ENCODE assay signal across 8 mouse cellular contexts in genomic region chr11:116843261-116844233, GRCm38 (mm10). TPM values are rescaled to one million over a fixed set of nuclear protein-coding genes. Genes with fewer than 3 reads are reported as not detected.
DNase-seq lines count a peak whose midpoint lies in the region; ATAC-seq lines count a peak whose summit lies in the region.

TSS of gene Mettl23 (plus strand) at chr11:116843278.
TSS of gene Jmjd6 (minus strand) at chr11:116843449.

- peak within 1 kb of the TSS; percentile 95 for H3K4me3 ChIP-seq in intestine, embryonic 14.5 days (ENCODE audit: low read depth, low read length)

- no peaks in the 10 kb centered on the region for H3K27me3 ChIP-seq in intestine, embryonic 14.5 days (replicated peaks; ENCODE audit: control insufficient read depth, insufficient read depth, low read length)

- intact Hi-C loops in left cerebral cortex, postnatal 14 days (cut with DNase I), result no loop called here

- peak within 1 kb of the TSS; percentile 95 for H3K27ac ChIP-seq in intestine, embryonic 14.5 days (ENCODE audit: low read depth)

- peaks cover 19% of the 10 kb centered on the region for H3K4me1 ChIP-seq in intestine, embryonic 14.5 days (replicated peaks; ENCODE audit: control insufficient read depth, insufficient read depth, low read length)

- peak within 1 kb of the TSS; percentile 91 for H3K4me2 ChIP-seq in intestine, embryonic 14.5 days (ENCODE audit: low read length)

- peaks cover 41% of the 10 kb centered on the region for H3K36me3 ChIP-seq in intestine, embryonic 14.5 days (ENCODE audit: control insufficient read depth, insufficient read depth, low read length)

- H3K9ac ChIP-seq in intestine, embryonic 14.5 days (ENCODE audit: low read length), result peak within 1 kb of the TSS; percentile 81

- peak; percentile 91 for ATAC-seq in intestine, embryonic 14.5 days (replicated peaks; ENCODE audit: low FRiP score, low TSS enrichment, low read depth)

- WGBS in intestine, embryonic 14.5 days, result under 1% methylated on average over 72 of the region's 72 CpGs

- H3K9me3 ChIP-seq in intestine, embryonic 14.5 days (ENCODE audit: control insufficient read depth, low read length), result no peaks in the 10 kb centered on the region

- peak; percentile 91 to 92 for DNase-seq in adrenal gland, adult 18-20 months (ENCODE audit: low spot score in 2 of 2)
- DNase-seq in embryo, embryonic 11 days, result peak; percentile 98
- DNase-seq in gastrocnemius, postnatal 25 days, result peak; percentile 99
- DNase-seq in intestine, embryonic 14.5 days (ENCODE audit: low spot score), result peak; percentile 95
- DNase-seq in left cerebral cortex, postnatal 14 days (ENCODE audit: low spot score in 2 of 2), result peak; percentile 97 to 98
- DNase-seq in mesoderm, embryonic 11.5 days (ENCODE audit: low read depth, low spot score), result peak; percentile 98
- peak; percentile 97 for DNase-seq in right cerebral cortex, postnatal 36 days (ENCODE audit: low spot score in 2 of 2)
- peak; percentile 99 for DNase-seq in yolk sac, embryonic 10.5 days (ENCODE audit: low spot score)

RNA-seq across cellular contexts. Expression of gene Mettl23, which starts in this region (rescaled TPM):
- 10 to 100 TPM; 32.2 to 32.7 TPM for total RNA-seq in adrenal gland, adult 18-20 months (2021)
- total RNA-seq in gastrocnemius, postnatal 25 days (2021), result 10 to 100 TPM; 33.1 to 36.7 TPM
- polyA plus RNA-seq in intestine, embryonic 14.5 days (2014; fragmentation: Nextera tagmentation; extraction: Ambion mirVana), result 70.3 and 81.4 TPM in 2 replicates
- total RNA-seq in left cerebral cortex, postnatal 14 days (2021), result 10 to 100 TPM; 25.8 to 28.4 TPM

RNA-seq across cellular contexts. Expression of gene Jmjd6, which starts in this region (rescaled TPM):
- 10 to 100 TPM; 42.2 to 52.6 TPM for total RNA-seq in adrenal gland, adult 18-20 months (2021)
- 10 to 100 TPM; 20.6 to 22.1 TPM for total RNA-seq in gastrocnemius, postnatal 25 days (2021)
- polyA plus RNA-seq in intestine, embryonic 14.5 days (2014; fragmentation: Nextera tagmentation; extraction: Ambion mirVana), result 82.8 and 85.3 TPM in 2 replicates
- total RNA-seq in left cerebral cortex, postnatal 14 days (2021), result 10 to 100 TPM; 25.4 to 30.2 TPM

Comparison
In these comparisons a context has a peak if more than half of its experiments do, and no peak if none do; other contexts are left out.
1. Peak in every context shown above with its lines: DNase-seq, ATAC-seq, H3K4me3 ChIP-seq and H3K27ac ChIP-seq.